ENCODE assay signal across 27 mouse cellular contexts in genomic region chr1:119624444-119624843, GRCm38 (mm10). TPM values are rescaled to one million over a fixed set of nuclear protein-coding genes. Genes with fewer than 3 reads are reported as not detected.
DNase-seq lines count a peak whose midpoint lies in the region; ATAC-seq and TF ChIP-seq lines count a peak whose summit lies in the region.
"Had no signal": no experiment of that assay in that cellular context is flagged by ENCODE, and none has a peak within 500 bp of the region (broad histone marks: within the 10 kb centered on the region; RNA-seq: fewer than 3 reads in every experiment).

No protein-coding gene starts in this region.

- no peak for TF ChIP-seq CTCF in gastrocnemius, adult 2 months (IDR thresholded peaks at IDR 0.05)
- TF ChIP-seq CTCF in kidney, postnatal 0 days (IDR thresholded peaks at IDR 0.05; ENCODE audit: low read depth): no peak

- H3K4me3 ChIP-seq in gastrocnemius, adult 2 months: no peak overlapping the region
- no peak overlapping the region for H3K4me3 ChIP-seq in kidney, postnatal 0 days (replicated peaks; ENCODE audit: low read depth, low read length)
- H3K4me3 ChIP-seq: embryonic facial prominence, embryonic 12.5 days; heart, adult 2 months; heart, embryonic 15.5 days; layer of hippocampus, adult 2 months; limb, embryonic 13.5 days; liver, embryonic 13.5 days; neural tube, embryonic 12.5 days; stomach, embryonic 15.5 days had no signal

- H3K9ac ChIP-seq in kidney, postnatal 0 days (ENCODE audit: low read depth, low read length): no peak overlapping the region
- H3K9ac ChIP-seq: embryonic facial prominence, embryonic 12.5 days; heart, embryonic 15.5 days; limb, embryonic 13.5 days; liver, embryonic 13.5 days; neural tube, embryonic 12.5 days; stomach, embryonic 15.5 days had no signal

- intact Hi-C loops in gastrocnemius, adult 2 months (cut with DNase I): no loop called here
- intact Hi-C loops in gastrocnemius, postnatal 14 days (cut with DNase I; ENCODE audit: low total_unique reads): no loop called here

- 0 out of 2 replicates have a peak, but pooled peaks cover 2% of the 10 kb centered on the region for H3K36me3 ChIP-seq in kidney, postnatal 0 days (ENCODE audit: insufficient read depth, low read length)
- H3K36me3 ChIP-seq: embryonic facial prominence, embryonic 12.5 days; heart, embryonic 15.5 days; stomach, embryonic 15.5 days had no signal

- no peak for ATAC-seq in kidney, postnatal 0 days (replicated peaks; ENCODE audit: low FRiP score, low read depth)
- ATAC-seq: hindbrain, embryonic 16.5 days had no signal

- 0 out of 2 replicates have a peak overlapping the region, but pooled peaks have one; percentile 10 for H3K27ac ChIP-seq in gastrocnemius, adult 2 months
- peak overlapping the region; percentile 50; the same call in 1 of the 2 replicates for H3K27ac ChIP-seq in kidney, postnatal 0 days
- H3K27ac ChIP-seq: embryonic facial prominence, embryonic 12.5 days; heart, adult 2 months; heart, embryonic 15.5 days; layer of hippocampus, adult 2 months; limb, embryonic 13.5 days; liver, embryonic 13.5 days; neural tube, embryonic 12.5 days; stomach, embryonic 15.5 days had no signal

- H3K4me1 ChIP-seq in kidney, postnatal 0 days (replicated peaks; ENCODE audit: insufficient read depth, low read length): 0 out of 2 replicates have a peak, but pooled peaks cover 6% of the 10 kb centered on the region
- H3K4me1 ChIP-seq: embryonic facial prominence, embryonic 12.5 days; heart, embryonic 15.5 days; limb, embryonic 13.5 days; liver, embryonic 13.5 days; neural tube, embryonic 12.5 days; stomach, embryonic 15.5 days had no signal

- DNase-seq in gastrocnemius, adult 2 months: no peak
- DNase-seq in gastrocnemius, postnatal 14 days: no peak
- DNase-seq in kidney, postnatal 0 days (ENCODE audit: low spot score): peak; percentile 71
- DNase-seq in kidney, postnatal 4 days: no peak
- DNase-seq in adipocyte (ENCODE audit: low spot score): peak; percentile 39
- peak; percentile 46 for DNase-seq in lung, postnatal 36 days
- no peak for DNase-seq in ovary, postnatal 10 days (ENCODE audit: low spot score)
- DNase-seq in spleen, adult 18-20 months: no peak
- DNase-seq: adrenal gland, adult 2 months; B cell, adult 2 months; cerebellum, adult 8-10 months; gastrocnemius, postnatal 10 days; heart, adult 2 months; heart, postnatal 4 days; kidney, adult 11 months; layer of hippocampus, postnatal 36 days; liver, embryonic 13.5 days; right cerebral cortex, postnatal 14 days; thymus, postnatal 14 days had no signal

- WGBS in kidney, postnatal 0 days: 30% methylated on average over 2 of the region's 2 CpGs

- H3K9me3 ChIP-seq in kidney, postnatal 0 days (replicated peaks; ENCODE audit: low read length): no peaks in the 10 kb centered on the region
- H3K9me3 ChIP-seq: embryonic facial prominence, embryonic 12.5 days; heart, embryonic 15.5 days; limb, embryonic 13.5 days; liver, embryonic 13.5 days; neural tube, embryonic 12.5 days; stomach, embryonic 15.5 days had no signal

- H3K4me2 ChIP-seq in kidney, postnatal 0 days (ENCODE audit: low read length): 0 out of 2 replicates have a peak overlapping the region, but pooled peaks have one; percentile 3
- H3K4me2 ChIP-seq: embryonic facial prominence, embryonic 12.5 days; heart, embryonic 15.5 days; limb, embryonic 13.5 days; liver, embryonic 13.5 days; midbrain, embryonic 11.5 days; neural tube, embryonic 12.5 days; stomach, embryonic 15.5 days had no signal

- H3K27me3 ChIP-seq in kidney, postnatal 0 days (ENCODE audit: insufficient read depth, low read length): no peaks in the 10 kb centered on the region
- H3K27me3 ChIP-seq: embryonic facial prominence, embryonic 12.5 days; heart, embryonic 15.5 days; limb, embryonic 13.5 days; liver, embryonic 13.5 days; neural tube, embryonic 12.5 days; stomach, embryonic 15.5 days had no signal

RNA-seq across cellular contexts. Expression of gene Epb41l5, which starts 24.4 kb away (rescaled TPM):
- 1 to 10 TPM; 3.2 to 3.9 TPM for total RNA-seq in gastrocnemius, adult 2 months (2021)
- total RNA-seq in gastrocnemius, postnatal 14 days (2021): 1 to 10 TPM; 1.5 to 2.8 TPM
- polyA plus RNA-seq in kidney, postnatal 0 days (2015; fragmentation: Nextera tagmentation; extraction: Ambion mirVana): 50.9 and 56.5 TPM in 2 replicates

Comparison
In these comparisons a context has a peak if more than half of its experiments do, and no peak if none do; other contexts are left out.
1. DNase-seq: peak in kidney, postnatal 0 days (single experiment), adipocyte (single experiment) and lung, postnatal 36 days (single experiment); none in gastrocnemius, adult 2 months (single experiment), gastrocnemius, postnatal 14 days (single experiment), kidney, postnatal 4 days (0 of 2), ovary, postnatal 10 days (single experiment) and spleen, adult 18-20 months (0 of 2).